Mouse (Mus musculus) heart, embryonic 11.5 days (tissue): ENCODE measurements around the gene Plpp3. TPM values are rescaled to one million over a fixed set of nuclear protein-coding genes. Genes with fewer than 3 reads are reported as not detected.

Experiments used
- ATAC-seq: fragments of 200-750 bp; cut with Nextera tagmentation; replicated peaks from 2 replicates; pipeline ENCODE4 v1.8.0; 2017; ENCODE audit warnings: moderate library complexity; ENCODE audit not compliant: insufficient number of reproducible peaks, low FRiP score, low TSS enrichment
- H3K27ac ChIP-seq: fragments of 300-500 bp; sonication (generic); 2 replicates; pipeline ENCODE4 v1.5.1; 2014; ENCODE audit warnings: mild to moderate bottlenecking, low read depth, low read length
- H3K27me3 ChIP-seq: fragments of 300-500 bp; sonication (generic); 2 replicates; pipeline ENCODE4 v1.6.1; 2014; ENCODE audit warnings: mild to moderate bottlenecking, low read length, mixed read lengths; ENCODE audit not compliant: control insufficient read depth, insufficient read depth
- H3K36me3 ChIP-seq: fragments of 300-500 bp; sonication (generic); 2 replicates; pipeline ENCODE4 v1.6.1; 2014; ENCODE audit warnings: mild to moderate bottlenecking, low read length, moderate library complexity, mixed read lengths; ENCODE audit not compliant: control insufficient read depth, insufficient read depth
- H3K4me1 ChIP-seq: fragments of 300-500 bp; sonication (generic); 2 replicates; pipeline ENCODE4 v1.6.1; 2014; ENCODE audit warnings: low read length; ENCODE audit not compliant: control insufficient read depth, insufficient read depth
- H3K4me2 ChIP-seq: fragments of 300-500 bp; sonication (generic); 2 replicates; pipeline ENCODE4 v1.6.1; 2014; ENCODE audit warnings: mild to moderate bottlenecking, moderate library complexity
- H3K4me3 ChIP-seq: fragments of 300-500 bp; sonication (generic); 2 replicates; pipeline ENCODE4 v1.5.1; 2014; ENCODE audit warnings: low read depth, low read length
- H3K9ac ChIP-seq: fragments of 300-500 bp; sonication (generic); 2 replicates; pipeline ENCODE4 v1.6.1; 2014; ENCODE audit warnings: mild to moderate bottlenecking, low read depth, low read length, moderate library complexity
- H3K9me3 ChIP-seq: fragments of 300-500 bp; sonication (generic); replicated peaks from 2 replicates; pipeline ENCODE4 v1.6.1; 2016; ENCODE audit warnings: low read length; ENCODE audit not compliant: control insufficient read depth
- WGBS: fragments of 180-500 bp; shearing (Covaris S2); extraction: QIAGEN DNeasy Blood & Tissue Kit; methylation state at CpG from one replicate; pipeline ENCODE4 v1.1.7; 2014; ENCODE audit not compliant: insufficient replicate concordance; 5-methylcytosine and 5-hydroxymethylcytosine counted together
- polyA plus RNA-seq: library from polyadenylated mRNA; unstranded; fragments of >200 nt; fragmentation: Nextera tagmentation; extraction: Ambion mirVana; gene quantifications from 2 replicates; pipeline ENCODE4 v1.2.1, GENCODE M21; 2014

Gene Plpp3
- polyA plus RNA-seq, 1 experiment from 2014 or later, result 23.8 TPM

DNA sequence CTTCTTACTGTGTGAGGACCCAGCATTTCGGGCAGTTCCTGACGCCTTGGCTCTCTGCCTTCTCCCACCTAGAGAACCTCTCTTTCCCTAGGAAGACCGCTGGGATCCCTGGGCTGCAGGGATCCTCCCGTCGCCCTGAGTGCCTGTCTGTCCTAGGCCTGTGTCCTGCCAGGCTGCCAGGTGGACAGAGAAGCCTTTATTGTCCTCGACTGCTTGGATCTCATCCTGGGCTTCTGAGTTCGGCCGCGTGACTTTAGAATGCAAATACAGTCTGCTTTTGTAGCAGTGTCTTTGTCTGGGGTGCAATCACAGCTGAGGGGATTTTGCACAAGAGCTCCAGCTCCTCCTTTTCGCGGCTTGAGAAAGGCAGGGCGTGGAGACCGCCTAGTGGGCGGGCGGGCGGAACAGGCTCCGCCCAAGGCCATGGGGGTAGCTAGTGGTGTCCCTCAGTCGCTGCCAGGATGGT lies 88.4 kb downstream of the Plpp3 start:
- no peak for ATAC-seq
- H3K4me2 ChIP-seq, result peak overlapping the region; percentile 65
- peaks cover 4% of the 10 kb centered on the region; the same call in 1 of the 2 replicates for H3K4me1 ChIP-seq
- H3K4me3 ChIP-seq, result peak overlapping the region; percentile 25
- 6% methylated on average over 18 of the region's 18 CpGs for WGBS
- H3K9ac ChIP-seq, result peak overlapping the region; percentile 54; the same call in 1 of the 2 replicates
- H3K27ac ChIP-seq, result no peak overlapping the region
- peaks cover 17% of the 10 kb centered on the region for H3K27me3 ChIP-seq
- no peaks in the 10 kb centered on the region for H3K9me3 ChIP-seq
- no peaks in the 10 kb centered on the region for H3K36me3 ChIP-seq

- H3K36me3 ChIP-seq, result no peaks in the 10 kb centered on the region
- 81% methylated on average over 7 of the region's 7 CpGs for WGBS
- peaks cover 4% of the 10 kb centered on the region; the same call in 1 of the 2 replicates for H3K4me1 ChIP-seq
- no peak overlapping the region for H3K4me3 ChIP-seq
- H3K9me3 ChIP-seq, result no peaks in the 10 kb centered on the region
- no peak overlapping the region for H3K27ac ChIP-seq
- H3K9ac ChIP-seq, result no peak overlapping the region
- ATAC-seq, result no peak
- H3K4me2 ChIP-seq, result no peak overlapping the region
- peaks cover 17% of the 10 kb centered on the region for H3K27me3 ChIP-seq
Observed at GRCm38 (mm10) chr4:105246331-105246730, 89.2 kb downstream of the Plpp3 start.

GRCm38 (mm10) chr4:105248161-105248560 lies 91.0 kb downstream of the Plpp3 start:
- Histone ChIP-seq H3K36me3 (no peaks in the 10 kb centered on the region), H3K4me2 (no peak overlapping the region), H3K9ac (no peak overlapping the region), H3K9me3 (no peaks in the 10 kb centered on the region), H3K4me3 (no peak overlapping the region), H3K27me3 (peaks cover 14% of the 10 kb centered on the region), H3K27ac (no peak overlapping the region), H3K4me1 (peaks cover 8% of the 10 kb centered on the region)
- WGBS, result 70% methylated on average over 1 of the region's 1 CpGs
- ATAC-seq, result no peak

DNA sequence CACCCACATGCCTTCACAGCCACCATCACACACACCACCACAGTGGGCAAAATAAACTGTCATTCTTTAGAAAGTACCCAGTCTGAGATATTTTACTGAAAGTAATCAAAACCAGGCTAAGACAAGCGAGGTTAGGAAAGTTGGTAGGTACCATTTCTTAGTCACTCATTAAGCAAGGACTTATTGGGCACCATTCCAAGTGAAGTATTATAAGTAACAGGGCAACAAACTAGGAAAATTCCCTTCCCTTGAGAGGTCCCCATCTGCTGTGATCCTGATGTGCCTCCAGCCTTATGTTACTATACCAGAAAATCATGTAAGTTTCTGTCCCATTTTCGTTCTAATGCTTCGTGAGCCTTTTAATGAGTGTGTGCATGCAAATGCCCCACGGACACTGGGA lies 92.1 kb downstream of the Plpp3 start:
- Histone ChIP-seq H3K9ac (no peak overlapping the region), H3K4me2 (no peak overlapping the region), H3K36me3 (no peaks in the 10 kb centered on the region), H3K4me1 (peaks cover 16% of the 10 kb centered on the region), H3K4me3 (no peak overlapping the region), H3K27me3 (peaks cover 11% of the 10 kb centered on the region), H3K27ac (no peak overlapping the region), H3K9me3 (no peaks in the 10 kb centered on the region)
- no peak for ATAC-seq
- WGBS, result 81% methylated on average over 4 of the region's 4 CpGs

DNA sequence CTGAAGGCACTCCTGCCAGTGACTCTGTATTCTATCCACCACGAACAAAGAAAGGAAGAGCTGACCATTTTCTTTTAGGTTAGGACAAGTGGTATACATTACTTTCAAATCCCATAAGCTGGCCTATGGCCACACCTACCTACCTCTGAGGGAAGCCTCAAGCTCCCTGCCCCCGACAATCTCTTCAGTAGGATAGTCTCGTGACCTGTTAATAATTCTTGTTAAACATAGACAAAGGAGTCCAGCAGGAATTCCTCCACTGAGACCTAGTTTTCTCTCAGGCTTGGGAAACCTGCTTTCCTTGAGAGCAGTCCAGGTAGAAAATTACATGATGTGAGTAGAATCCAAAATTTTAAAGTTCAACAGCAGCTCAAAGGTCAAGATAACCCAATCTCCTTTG lies 93.8 kb downstream of the Plpp3 start:
- Histone ChIP-seq H3K4me2 (no peak overlapping the region), H3K4me1 (peaks cover 13% of the 10 kb centered on the region; the same call in 1 of the 2 replicates), H3K27me3 (peaks cover 5% of the 10 kb centered on the region; the same call in 1 of the 2 replicates), H3K36me3 (no peaks in the 10 kb centered on the region), H3K9me3 (no peaks in the 10 kb centered on the region), H3K27ac (no peak overlapping the region), H3K9ac (no peak overlapping the region), H3K4me3 (no peak overlapping the region)
- WGBS, result 72% methylated on average over 3 of the region's 3 CpGs
- ATAC-seq, result no peak

GRCm38 (mm10) chr4:105252044-105252443 lies 94.9 kb downstream of the Plpp3 start:
- peaks cover 12% of the 10 kb centered on the region; the same call in 1 of the 2 replicates for H3K4me1 ChIP-seq
- 77% methylated on average over 3 of the region's 3 CpGs for WGBS
- no peak overlapping the region for H3K4me3 ChIP-seq
- no peaks in the 10 kb centered on the region for H3K36me3 ChIP-seq
- ATAC-seq, result no peak
- H3K27ac ChIP-seq, result no peak overlapping the region
- no peak overlapping the region for H3K4me2 ChIP-seq
- H3K9ac ChIP-seq, result no peak overlapping the region
- H3K9me3 ChIP-seq, result no peaks in the 10 kb centered on the region
- H3K27me3 ChIP-seq, result no peaks in the 10 kb centered on the region; the same call in 1 of the 2 replicates

- H3K9ac ChIP-seq, result no peak overlapping the region
- H3K4me1 ChIP-seq, result peaks cover 12% of the 10 kb centered on the region; the same call in 1 of the 2 replicates
- no peaks in the 10 kb centered on the region for H3K9me3 ChIP-seq
- WGBS, result 47% methylated on average over 5 of the region's 5 CpGs
- H3K4me3 ChIP-seq, result no peak overlapping the region
- ATAC-seq, result no peak
- no peak overlapping the region for H3K4me2 ChIP-seq
- H3K36me3 ChIP-seq, result no peaks in the 10 kb centered on the region
- H3K27ac ChIP-seq, result no peak overlapping the region
- H3K27me3 ChIP-seq, result no peaks in the 10 kb centered on the region; the same call in 1 of the 2 replicates
Observed at GRCm38 (mm10) chr4:105252571-105253200, 95.5 kb downstream of the Plpp3 start.

GRCm38 (mm10) chr4:105253453-105254341 lies 96.5 kb downstream of the Plpp3 start:
- 65% methylated on average over 6 of the region's 6 CpGs for WGBS
- no peak for ATAC-seq
- no peak overlapping the region for H3K4me3 ChIP-seq

More at GRCm38 (mm10) chr4:105253453-105254341, 96.5 kb downstream of the Plpp3 start:
- no peak overlapping the region for H3K4me2 ChIP-seq
- no peak overlapping the region for H3K9ac ChIP-seq
- no peaks in the 10 kb centered on the region for H3K9me3 ChIP-seq
- no peaks in the 10 kb centered on the region; the same call in 1 of the 2 replicates for H3K27me3 ChIP-seq
- no peaks in the 10 kb centered on the region for H3K36me3 ChIP-seq
- H3K4me1 ChIP-seq, result peaks cover 12% of the 10 kb centered on the region; the same call in 1 of the 2 replicates
- no peak overlapping the region for H3K27ac ChIP-seq
